10 mouse cellular contexts compared by ENCODE assay signal in genomic region chr2:118658457-118658856, GRCm38 (mm10). TPM values are rescaled to one million over a fixed set of nuclear protein-coding genes. Genes with fewer than 3 reads are reported as not detected.
A peak's percentile ranks its signal among the peaks of the same experiment; 100 is the strongest.
DNase-seq lines count a peak whose midpoint lies in the region; ATAC-seq and TF ChIP-seq lines count a peak whose summit lies in the region.
"Had no signal": no experiment of that assay in that cellular context is flagged by ENCODE, and none has a peak within 500 bp of the region (broad histone marks: within the 10 kb centered on the region; RNA-seq: fewer than 3 reads in every experiment).

No protein-coding gene starts in this region.

- ATAC-seq in heart, embryonic 15.5 days (replicated peaks; ENCODE audit: insufficient number of reproducible peaks, insufficient read depth, low FRiP score, low read depth) = no peak; the same call in 1 of the 2 replicates
- ATAC-seq in stomach, embryonic 14.5 days (ENCODE audit: insufficient number of reproducible peaks, insufficient read depth, low FRiP score, low read depth) = peak; percentile 84
- ATAC-seq in hindbrain, embryonic 13.5 days (ENCODE audit: low FRiP score) = no peak
- ATAC-seq in forebrain, postnatal 0 days = no peak

- TF ChIP-seq CTCF in forebrain, postnatal 0 days (IDR thresholded peaks at IDR 0.05; ENCODE audit: low read depth) = no peak

- H3K27me3 ChIP-seq in heart, embryonic 15.5 days = 0 out of 2 replicates have a peak, but pooled peaks cover 3% of the 10 kb centered on the region
- no peaks in the 10 kb centered on the region for H3K27me3 ChIP-seq in stomach, embryonic 14.5 days (ENCODE audit: control insufficient read depth, insufficient read depth, low read length)
- H3K27me3 ChIP-seq in hindbrain, embryonic 13.5 days = no peaks in the 10 kb centered on the region; the same call in 1 of the 2 replicates
- no peaks in the 10 kb centered on the region for H3K27me3 ChIP-seq in forebrain, postnatal 0 days (ENCODE audit: insufficient read depth, low read length)

- no peak overlapping the region for H3K4me3 ChIP-seq in heart, embryonic 15.5 days
- H3K4me3 ChIP-seq in stomach, embryonic 14.5 days (ENCODE audit: low read depth, low read length) = no peak overlapping the region
- no peak overlapping the region for H3K4me3 ChIP-seq in hindbrain, embryonic 13.5 days
- H3K4me3 ChIP-seq in forebrain, postnatal 0 days (ENCODE audit: low read depth, low read length) = no peak overlapping the region
- H3K4me3 ChIP-seq: neural tube, embryonic 13.5 days had no signal

- no peak overlapping the region for H3K9ac ChIP-seq in heart, embryonic 15.5 days
- no peak overlapping the region for H3K9ac ChIP-seq in stomach, embryonic 14.5 days (replicated peaks; ENCODE audit: low read depth, low read length)
- no peak overlapping the region for H3K9ac ChIP-seq in hindbrain, embryonic 13.5 days
- H3K9ac ChIP-seq in forebrain, postnatal 0 days = no peak overlapping the region
- H3K9ac ChIP-seq: neural tube, embryonic 13.5 days had no signal

- no peak overlapping the region for H3K4me2 ChIP-seq in heart, embryonic 15.5 days
- no peak overlapping the region for H3K4me2 ChIP-seq in stomach, embryonic 14.5 days (replicated peaks; ENCODE audit: low read depth, low read length)
- no peak overlapping the region for H3K4me2 ChIP-seq in hindbrain, embryonic 13.5 days
- H3K4me2 ChIP-seq in forebrain, postnatal 0 days (ENCODE audit: low read depth) = no peak overlapping the region
- H3K4me2 ChIP-seq: neural tube, embryonic 13.5 days had no signal

- 35% methylated on average over 4 of the region's 4 CpGs for WGBS in heart, embryonic 15.5 days
- WGBS in stomach, embryonic 14.5 days = 36% methylated on average over 4 of the region's 4 CpGs
- WGBS in hindbrain, embryonic 13.5 days = 47% methylated on average over 4 of the region's 4 CpGs
- 55% methylated on average over 4 of the region's 4 CpGs for WGBS in forebrain, postnatal 0 days

- H3K4me1 ChIP-seq in heart, embryonic 15.5 days (replicated peaks) = peaks cover 44% of the 10 kb centered on the region
- peaks cover 34% of the 10 kb centered on the region for H3K4me1 ChIP-seq in stomach, embryonic 14.5 days (ENCODE audit: control insufficient read depth, insufficient read depth, low read length)
- peaks cover 41% of the 10 kb centered on the region for H3K4me1 ChIP-seq in hindbrain, embryonic 13.5 days (replicated peaks)
- peaks cover 14% of the 10 kb centered on the region for H3K4me1 ChIP-seq in forebrain, postnatal 0 days (ENCODE audit: insufficient read depth)

- no peak for DNase-seq in heart, adult 9 months (ENCODE audit: low spot score in 2 of 2)
- DNase-seq in c-Kit-negative CD71-positive TER-119-positive erythroid progenitor cells, embryonic 14.5 days (ENCODE audit: low read depth, low spot score) = peak; percentile 79
- peak; percentile 95 for DNase-seq in liver
- no peak for DNase-seq in embryo, embryonic 10 days (ENCODE audit: low spot score)
- no peak for DNase-seq in forebrain, postnatal 0 days
- DNase-seq: cerebellum, adult 11 months had no signal

- no peaks in the 10 kb centered on the region for H3K9me3 ChIP-seq in heart, embryonic 15.5 days (replicated peaks)
- H3K9me3 ChIP-seq in stomach, embryonic 14.5 days (ENCODE audit: control insufficient read depth, low read depth, low read length) = no peaks in the 10 kb centered on the region
- H3K9me3 ChIP-seq in hindbrain, embryonic 13.5 days = no peaks in the 10 kb centered on the region
- H3K9me3 ChIP-seq in forebrain, postnatal 0 days (ENCODE audit: low read length) = no peaks in the 10 kb centered on the region
- H3K9me3 ChIP-seq: neural tube, embryonic 13.5 days had no signal

- H3K36me3 ChIP-seq in heart, embryonic 15.5 days = no peaks in the 10 kb centered on the region
- no peaks in the 10 kb centered on the region for H3K36me3 ChIP-seq in stomach, embryonic 14.5 days (ENCODE audit: control insufficient read depth, insufficient read depth, low read length)
- no peaks in the 10 kb centered on the region for H3K36me3 ChIP-seq in hindbrain, embryonic 13.5 days
- H3K36me3 ChIP-seq in forebrain, postnatal 0 days (ENCODE audit: insufficient read depth) = no peaks in the 10 kb centered on the region
- H3K36me3 ChIP-seq: neural tube, embryonic 13.5 days had no signal

- H3K27ac ChIP-seq in heart, embryonic 15.5 days = peak overlapping the region; percentile 16; the same call in 1 of the 2 replicates
- H3K27ac ChIP-seq in stomach, embryonic 14.5 days (ENCODE audit: low read length) = no peak overlapping the region
- H3K27ac ChIP-seq in hindbrain, embryonic 13.5 days = no peak overlapping the region
- H3K27ac ChIP-seq in forebrain, postnatal 0 days (ENCODE audit: low read depth, low read length) = no peak overlapping the region

RNA-seq across cellular contexts. Expression of gene Pak6, which starts 4.6 kb away (rescaled TPM):
- 10.1 and 11.0 TPM in 2 replicates for polyA plus RNA-seq in heart, embryonic 15.5 days (2015; fragmentation: Nextera tagmentation; extraction: Ambion mirVana)
- 3.0 and 3.3 TPM in 2 replicates for polyA plus RNA-seq in stomach, embryonic 14.5 days (2014; fragmentation: Nextera tagmentation; extraction: Ambion mirVana)
- 22.0 and 23.2 TPM in 2 replicates for polyA plus RNA-seq in hindbrain, embryonic 13.5 days (2015; fragmentation: Nextera tagmentation; extraction: Ambion mirVana)
- 71.4 and 84.4 TPM in 2 replicates for total RNA-seq in forebrain, postnatal 0 days (2014; rRNA removed)
- 39.6 and 61.9 TPM in 2 replicates for polyA plus RNA-seq in forebrain, postnatal 0 days (2015; fragmentation: Nextera tagmentation; extraction: Ambion mirVana)

RNA-seq across cellular contexts. Expression of gene Ankrd63, which starts 45.3 kb away (rescaled TPM):
- 2.7 and 3.6 TPM in 2 replicates for polyA plus RNA-seq in heart, embryonic 15.5 days (2015; fragmentation: Nextera tagmentation; extraction: Ambion mirVana)
- 0.07 TPM in 1 of 2 replicates, not detected in the other for polyA plus RNA-seq in stomach, embryonic 14.5 days (2014; fragmentation: Nextera tagmentation; extraction: Ambion mirVana)
- not detected in 2 replicates for polyA plus RNA-seq in hindbrain, embryonic 13.5 days (2015; fragmentation: Nextera tagmentation; extraction: Ambion mirVana)
- 1.1 and 2.0 TPM in 2 replicates for total RNA-seq in forebrain, postnatal 0 days (2014; rRNA removed)
- 0.62 and 0.64 TPM in 2 replicates for polyA plus RNA-seq in forebrain, postnatal 0 days (2015; fragmentation: Nextera tagmentation; extraction: Ambion mirVana)
- polyA plus RNA-seq: neural tube, embryonic 13.5 days had no signal

Comparison
In these comparisons a context has a peak if more than half of its experiments do, and no peak if none do; other contexts are left out.
1. DNase-seq: peak in c-Kit-negative CD71-positive TER-119-positive erythroid progenitor cells, embryonic 14.5 days (single experiment) and liver (single experiment); none in heart, adult 9 months (0 of 2), embryo, embryonic 10 days (single experiment) and forebrain, postnatal 0 days (single experiment).